Mouse (Mus musculus) heart, embryonic 12.5 days (tissue): Measurements from ENCODE around the gene Adamtsl4. TPM values are rescaled to one million over a fixed set of nuclear protein-coding genes. Genes with fewer than 3 reads are reported as not detected.
"Not testable (repeated sequence)": the region's sequence is repeated elsewhere in the genome, so short reads cannot be mapped to it uniquely, and the experiment has no call there.

Experiments used
- ATAC-seq: fragments of 200-750 bp; cut with Nextera tagmentation; 2 replicates; pipeline ENCODE4 v1.8.0; 2017; ENCODE audit warnings: moderate TSS enrichment, moderate library complexity; ENCODE audit not compliant: insufficient number of reproducible peaks, low FRiP score
- H3K27ac ChIP-seq: fragments of 300-500 bp; sonication (generic); 2 replicates; pipeline ENCODE4 v1.5.1; 2016; ENCODE audit warnings: mild to moderate bottlenecking, moderate library complexity; ENCODE audit not compliant: poor library complexity, severe bottlenecking
- H3K27me3 ChIP-seq: fragments of 300-500 bp; sonication (generic); replicated peaks from 2 replicates; pipeline ENCODE4 v1.6.1; 2016; ENCODE audit warnings: mild to moderate bottlenecking, moderate library complexity
- H3K36me3 ChIP-seq: fragments of 300-500 bp; sonication (generic); 2 replicates; pipeline ENCODE4 v1.6.1; 2016; ENCODE audit warnings: mild to moderate bottlenecking, moderate library complexity
- H3K4me1 ChIP-seq: fragments of 300-500 bp; sonication (generic); replicated peaks from 2 replicates; pipeline ENCODE4 v1.6.1; 2016; ENCODE audit warnings: mild to moderate bottlenecking
- H3K4me2 ChIP-seq: fragments of 300-500 bp; sonication (generic); 2 replicates; pipeline ENCODE4 v1.6.1; 2016; ENCODE audit warnings: mild to moderate bottlenecking, moderate library complexity
- H3K4me3 ChIP-seq: fragments of 300-500 bp; sonication (generic); 2 replicates; pipeline ENCODE4 v1.5.1; 2016; ENCODE audit warnings: mild to moderate bottlenecking
- H3K9ac ChIP-seq: fragments of 300-500 bp; sonication (generic); 2 replicates; pipeline ENCODE4 v1.6.1; 2016; ENCODE audit warnings: mild to moderate bottlenecking, moderate library complexity
- H3K9me3 ChIP-seq: fragments of 300-500 bp; sonication (generic); replicated peaks from 2 replicates; pipeline ENCODE4 v1.6.1; 2016; ENCODE audit warnings: mild to moderate bottlenecking, moderate library complexity
- WGBS: fragments of 180-500 bp; shearing (Covaris S2); methylation state at CpG from one replicate; pipeline ENCODE4 v1.1.7; 2016; 5-methylcytosine and 5-hydroxymethylcytosine counted together
- polyA plus RNA-seq: library from polyadenylated mRNA; unstranded; fragments of >200 nt; fragmentation: Nextera tagmentation; extraction: Ambion mirVana; gene quantifications from 2 replicates; pipeline ENCODE4 v1.2.1, GENCODE M21; 2016

The Adamtsl4 gene
- polyA plus RNA-seq, 1 experiment from 2014 or later = 4.3 TPM

- WGBS = 88% methylated on average over 4 of the region's 4 CpGs
- no peak overlapping the region for H3K4me2 ChIP-seq
- no peaks in the 10 kb centered on the region for H3K27me3 ChIP-seq
- no peak overlapping the region for H3K4me3 ChIP-seq
- H3K4me1 ChIP-seq = peaks cover 60% of the 10 kb centered on the region
- no peak overlapping the region for H3K27ac ChIP-seq
- no peaks in the 10 kb centered on the region for H3K36me3 ChIP-seq
- no peak overlapping the region for H3K9ac ChIP-seq
- H3K9me3 ChIP-seq = no peaks in the 10 kb centered on the region
- ATAC-seq = no peak
Measured at GRCm38 (mm10) chr3:95698286-95698685, 10.6 kb upstream of the Adamtsl4 start.

DNA sequence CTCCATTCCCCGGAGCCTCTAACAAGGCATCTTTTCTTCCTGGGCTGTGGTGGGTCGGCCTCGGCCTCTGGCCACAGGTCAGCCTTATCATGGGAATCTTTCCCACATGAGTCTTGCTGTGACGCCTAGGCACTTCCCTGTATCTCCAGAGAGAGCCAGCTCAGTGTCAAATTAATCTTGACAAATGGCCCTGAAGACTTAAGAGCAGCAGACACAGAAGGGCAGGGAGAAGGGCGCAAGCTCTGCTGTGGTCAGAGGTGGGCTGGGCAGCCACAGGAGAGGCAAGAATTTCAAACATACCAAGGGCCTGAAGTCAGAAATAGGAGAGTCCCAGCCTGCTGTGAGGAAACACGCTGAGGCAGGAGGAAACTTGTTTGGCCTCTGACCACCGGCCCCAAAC lies 8.6 kb upstream of the Adamtsl4 start:
- Histone ChIP-seq H3K9me3 (no peaks in the 10 kb centered on the region), H3K27me3 (no peaks in the 10 kb centered on the region), H3K9ac (peak overlapping the region; percentile 27; the same call in 1 of the 2 replicates), H3K27ac (peak overlapping the region; percentile 84), H3K4me3 (no peak overlapping the region), H3K4me1 (peaks cover 61% of the 10 kb centered on the region), H3K4me2 (peak overlapping the region; percentile 19; the same call in 1 of the 2 replicates), H3K36me3 (no peaks in the 10 kb centered on the region)
- WGBS = 8% methylated on average over 7 of the region's 7 CpGs
- ATAC-seq = no peak

DNA sequence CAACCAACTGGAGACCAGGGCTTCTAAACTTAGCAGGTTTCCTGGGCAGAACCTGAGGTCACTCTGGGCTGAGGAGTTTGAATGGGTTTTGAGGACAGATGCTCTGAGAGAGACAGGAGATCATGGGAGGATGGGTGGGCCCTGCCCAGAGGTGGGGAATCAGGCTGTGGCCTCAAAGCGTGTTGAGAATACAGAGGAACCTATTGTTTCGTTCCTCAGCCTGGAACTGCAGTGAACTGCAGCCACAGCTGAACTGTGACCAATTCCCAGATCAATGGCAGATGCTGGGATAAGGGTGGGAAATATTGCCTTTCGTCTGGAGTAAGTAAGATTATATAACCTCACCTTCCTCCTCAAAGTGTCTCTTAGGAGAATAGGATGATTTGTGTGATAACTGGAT lies 8.1 kb upstream of the Adamtsl4 start:
- Histone ChIP-seq H3K36me3 (no peaks in the 10 kb centered on the region), H3K27me3 (no peaks in the 10 kb centered on the region), H3K4me2 (no peak overlapping the region), H3K27ac (peak overlapping the region; percentile 84), H3K9me3 (no peaks in the 10 kb centered on the region), H3K4me3 (no peak overlapping the region), H3K4me1 (peaks cover 55% of the 10 kb centered on the region), H3K9ac (no peak overlapping the region)
- 37% methylated on average over 3 of the region's 3 CpGs for WGBS
- no peak for ATAC-seq

DNA sequence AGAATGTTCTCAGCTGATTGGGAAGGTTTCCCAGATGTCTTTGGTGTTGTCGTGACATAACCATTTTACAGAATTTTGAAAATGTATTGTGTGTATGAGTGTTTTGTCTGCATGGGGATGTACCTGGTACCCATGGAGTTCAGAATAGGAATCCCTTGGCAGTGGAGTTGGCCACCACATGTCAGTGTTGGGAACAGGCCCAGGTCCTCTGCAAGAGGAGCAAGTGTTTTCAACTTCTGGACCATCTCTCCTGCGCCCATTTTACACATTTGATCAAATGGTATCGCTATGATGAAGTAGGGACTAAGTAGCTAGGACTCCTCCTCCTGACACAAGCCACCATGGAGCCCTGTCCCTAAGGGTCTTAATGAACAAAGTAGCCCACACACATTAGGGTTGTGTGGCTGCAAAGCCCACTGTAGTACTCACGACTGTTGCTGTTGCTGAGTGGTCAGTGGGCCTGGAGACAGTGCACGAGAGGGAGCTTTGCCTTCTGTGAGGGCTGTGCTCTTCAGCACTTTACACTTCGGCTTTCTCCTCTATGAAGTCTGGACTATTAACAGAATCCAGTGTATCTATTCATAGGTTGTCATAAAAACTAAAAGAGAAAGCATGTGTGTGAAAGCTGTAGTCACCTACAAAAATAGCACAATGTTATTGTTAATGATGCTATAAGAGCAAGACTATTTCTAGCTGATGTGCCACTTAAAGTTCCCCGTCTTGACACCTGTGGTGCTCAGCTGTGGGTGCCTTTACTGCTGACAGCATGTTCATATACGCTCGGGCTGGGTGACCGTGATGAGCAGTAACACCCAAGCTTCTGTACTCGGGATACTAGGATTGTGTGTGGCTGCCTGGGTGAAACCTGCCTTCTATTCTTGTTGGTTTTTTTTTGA lies 7.3 kb upstream of the Adamtsl4 start:
- H3K9ac ChIP-seq = 0 out of 2 replicates have a peak overlapping the region, but pooled peaks have one; percentile 25
- no peaks in the 10 kb centered on the region for H3K36me3 ChIP-seq
- no peaks in the 10 kb centered on the region for H3K9me3 ChIP-seq
- no peaks in the 10 kb centered on the region for H3K27me3 ChIP-seq
- peak overlapping the region; percentile 84 for H3K27ac ChIP-seq
- H3K4me2 ChIP-seq = peak overlapping the region; percentile 34; the same call in 1 of the 2 replicates
- H3K4me3 ChIP-seq = no peak overlapping the region
- peaks cover 55% of the 10 kb centered on the region for H3K4me1 ChIP-seq
- ATAC-seq = peak; percentile 18; the same call in 1 of the 2 replicates
- WGBS = 52% methylated on average over 11 of the region's 11 CpGs

- Histone ChIP-seq H3K27me3 (no peaks in the 10 kb centered on the region), H3K4me1 (peaks cover 64% of the 10 kb centered on the region), H3K9ac (no peak overlapping the region), H3K9me3 (no peaks in the 10 kb centered on the region), H3K4me2 (no peak overlapping the region), H3K36me3 (no peaks in the 10 kb centered on the region), H3K4me3 (no peak overlapping the region), H3K27ac (peak overlapping the region; percentile 84)
- WGBS = 46% methylated on average over 11 of the region's 11 CpGs
- no peak for ATAC-seq
Measured at GRCm38 (mm10) chr3:95693821-95694807, 6.4 kb upstream of the Adamtsl4 start.

GRCm38 (mm10) chr3:95692677-95693076 lies 5.0 kb upstream of the Adamtsl4 start:
- no peak overlapping the region for H3K4me3 ChIP-seq
- H3K9me3 ChIP-seq = no peaks in the 10 kb centered on the region
- H3K27ac ChIP-seq = peak overlapping the region; percentile 78
- H3K36me3 ChIP-seq = no peaks in the 10 kb centered on the region
- no peaks in the 10 kb centered on the region for H3K27me3 ChIP-seq
- no peak for ATAC-seq
- H3K4me1 ChIP-seq = peaks cover 79% of the 10 kb centered on the region
- 34% methylated on average over 6 of the region's 6 CpGs for WGBS
- 0 out of 2 replicates have a peak overlapping the region, but pooled peaks have one; percentile 4 for H3K4me2 ChIP-seq
- H3K9ac ChIP-seq = no peak overlapping the region

GRCm38 (mm10) chr3:95690552-95690951 lies 2.8 kb upstream of the Adamtsl4 start:
- peak overlapping the region; percentile 64 for H3K27ac ChIP-seq
- H3K4me2 ChIP-seq, H3K36me3 ChIP-seq, H3K4me3 ChIP-seq, ATAC-seq, H3K9me3 ChIP-seq, H3K9ac ChIP-seq, H3K27me3 ChIP-seq: not testable (repeated sequence)
- 90% methylated on average over 2 of the region's 2 CpGs for WGBS
- H3K4me1 ChIP-seq = peaks cover 85% of the 10 kb centered on the region

GRCm38 (mm10) chr3:95689940-95690339 lies 2.2 kb upstream of the Adamtsl4 start:
- no peak for ATAC-seq
- Histone ChIP-seq H3K27ac (peak overlapping the region; percentile 64), H3K4me2 (peak overlapping the region; percentile 44), H3K4me1 (peaks cover 86% of the 10 kb centered on the region), H3K36me3 (no peaks in the 10 kb centered on the region), H3K27me3 (no peaks in the 10 kb centered on the region), H3K9me3 (no peaks in the 10 kb centered on the region), H3K9ac (no peak overlapping the region), H3K4me3 (no peak overlapping the region)
- 21% methylated on average over 2 of the region's 2 CpGs for WGBS

GRCm38 (mm10) chr3:95689171-95689915 lies 1.6 kb upstream of the Adamtsl4 start:
- H3K4me2 ChIP-seq = peak overlapping the region; percentile 44
- no peaks in the 10 kb centered on the region for H3K36me3 ChIP-seq
- no peak overlapping the region for H3K4me3 ChIP-seq
- peaks cover 86% of the 10 kb centered on the region for H3K4me1 ChIP-seq
- peak overlapping the region; percentile 64 for H3K27ac ChIP-seq
- H3K9me3 ChIP-seq = no peaks in the 10 kb centered on the region
- WGBS = 12% methylated on average over 11 of the region's 11 CpGs
- peak; percentile 37; the same call in 1 of the 2 replicates for ATAC-seq
- H3K9ac ChIP-seq = no peak overlapping the region
- H3K27me3 ChIP-seq = no peaks in the 10 kb centered on the region

DNA sequence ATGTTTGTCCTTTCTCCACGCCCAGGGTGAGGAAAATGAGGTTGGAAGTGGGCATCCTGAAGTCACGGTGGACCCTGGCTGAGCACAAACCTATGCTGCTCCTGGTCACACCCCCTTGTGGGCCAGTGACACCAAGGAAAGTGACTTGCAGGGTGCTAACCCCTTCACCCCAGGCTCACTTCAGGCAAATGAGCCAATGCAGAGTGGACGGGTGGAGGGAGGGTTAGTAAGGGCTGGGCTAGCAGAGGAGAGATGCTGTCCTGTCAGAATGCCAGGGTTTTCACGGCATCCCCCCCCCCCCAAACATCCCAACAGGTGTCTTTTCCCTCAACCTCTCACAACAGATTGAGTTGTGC lies 571 bp downstream of the Adamtsl4 start:
- peaks cover 72% of the 10 kb centered on the region for H3K4me1 ChIP-seq
- H3K9me3 ChIP-seq = no peaks in the 10 kb centered on the region
- H3K9ac ChIP-seq = peak overlapping the region; percentile 75
- 0 out of 2 replicates have a peak, but pooled peaks have one; percentile 10 for ATAC-seq
- H3K4me2 ChIP-seq = peak overlapping the region; percentile 90
- peak overlapping the region; percentile 52; the same call in 1 of the 2 replicates for H3K27ac ChIP-seq
- H3K36me3 ChIP-seq = no peaks in the 10 kb centered on the region
- no peaks in the 10 kb centered on the region for H3K27me3 ChIP-seq
- 12% methylated on average over 4 of the region's 4 CpGs for WGBS
- H3K4me3 ChIP-seq = peak overlapping the region; percentile 50
